Mouse (Mus musculus) monocyte, adult 5-6 weeks (primary cell): ENCODE data around the gene Gm45213. TPM values are rescaled to one million over a fixed set of nuclear protein-coding genes. Genes with fewer than 3 reads are reported as not detected.

Source experiments
- ATAC-seq: fragments of 153-309, 156-312 bp; replicated peaks from 2 replicates; pipeline ENCODE4 v1.8.0; 2017; ENCODE audit warnings: mild to moderate bottlenecking; ENCODE audit not compliant: low TSS enrichment, insufficient number of reproducible peaks, severe bottlenecking, poor library complexity, low FRiP score
- total RNA-seq: library from RNA; stranded (forward); fragments of 200-1000, 200-491, 200-594 nt; gene quantifications from 3 replicates; pipeline ENCODE4 v1.2.3, GENCODE M21; 2017

The Gm45213 gene
- total RNA-seq, 1 experiment from 2014 or later: not detected

- ATAC-seq: no peak
Measured at GRCm38 (mm10) chr7:66092656-66093055, 49.3 kb downstream of the Gm45213 start.

DNA sequence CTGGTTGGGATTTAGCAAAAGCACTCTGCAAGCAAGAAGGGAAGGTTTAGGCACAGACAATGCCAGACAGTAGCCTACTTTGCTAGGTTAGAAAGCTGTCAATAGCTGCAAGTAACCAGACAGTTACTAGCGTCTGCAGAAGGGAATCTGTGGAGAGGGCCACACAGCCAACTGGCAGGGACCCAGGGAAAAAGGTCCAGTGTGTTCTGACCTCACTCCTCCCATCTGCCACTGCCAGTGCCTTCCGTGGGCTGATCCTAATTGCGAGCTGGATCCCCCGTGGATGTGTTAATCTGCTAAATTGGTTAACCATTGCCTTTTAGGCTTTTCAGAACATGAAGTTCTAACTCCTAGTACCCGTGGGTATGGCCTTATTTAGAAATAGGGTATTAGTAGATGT is 50.7 kb downstream of the Gm45213 start:
- ATAC-seq: no peak

DNA sequence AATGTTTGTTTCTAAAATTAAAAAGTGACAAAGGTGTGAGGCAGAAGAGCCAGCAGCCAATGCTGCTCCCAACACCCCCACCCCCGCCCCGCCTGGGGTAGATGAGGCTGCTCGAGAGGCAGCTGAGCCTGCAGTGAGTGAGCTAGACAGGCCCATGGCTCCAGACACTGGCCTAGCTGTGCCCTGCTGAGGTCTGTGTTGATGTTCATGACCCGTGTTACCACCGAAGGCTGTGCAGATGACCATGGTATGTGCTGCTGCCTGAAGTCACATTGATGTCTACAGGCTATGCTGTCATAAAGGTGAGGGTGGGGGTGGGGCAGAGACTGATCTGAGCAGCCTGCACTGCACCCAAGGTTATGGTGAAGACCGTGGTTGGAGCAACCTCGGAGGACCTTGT is 55.4 kb downstream of the Gm45213 start:
- no peak for ATAC-seq

- no peak for ATAC-seq
Measured at GRCm38 (mm10) chr7:66101866-66102265, 58.5 kb downstream of the Gm45213 start.

- no peak for ATAC-seq
Measured at GRCm38 (mm10) chr7:66104531-66104930, 61.1 kb downstream of the Gm45213 start.

- no peak for ATAC-seq
Measured at GRCm38 (mm10) chr7:66105771-66106170, 62.4 kb downstream of the Gm45213 start.

GRCm38 (mm10) chr7:66106581-66107056 is 63.2 kb downstream of the Gm45213 start:
- ATAC-seq: no peak

- ATAC-seq: no peak
Measured at GRCm38 (mm10) chr7:66107206-66107605, 63.8 kb downstream of the Gm45213 start.

- ATAC-seq: no peak
Measured at GRCm38 (mm10) chr7:66107930-66108329, 64.5 kb downstream of the Gm45213 start.

DNA sequence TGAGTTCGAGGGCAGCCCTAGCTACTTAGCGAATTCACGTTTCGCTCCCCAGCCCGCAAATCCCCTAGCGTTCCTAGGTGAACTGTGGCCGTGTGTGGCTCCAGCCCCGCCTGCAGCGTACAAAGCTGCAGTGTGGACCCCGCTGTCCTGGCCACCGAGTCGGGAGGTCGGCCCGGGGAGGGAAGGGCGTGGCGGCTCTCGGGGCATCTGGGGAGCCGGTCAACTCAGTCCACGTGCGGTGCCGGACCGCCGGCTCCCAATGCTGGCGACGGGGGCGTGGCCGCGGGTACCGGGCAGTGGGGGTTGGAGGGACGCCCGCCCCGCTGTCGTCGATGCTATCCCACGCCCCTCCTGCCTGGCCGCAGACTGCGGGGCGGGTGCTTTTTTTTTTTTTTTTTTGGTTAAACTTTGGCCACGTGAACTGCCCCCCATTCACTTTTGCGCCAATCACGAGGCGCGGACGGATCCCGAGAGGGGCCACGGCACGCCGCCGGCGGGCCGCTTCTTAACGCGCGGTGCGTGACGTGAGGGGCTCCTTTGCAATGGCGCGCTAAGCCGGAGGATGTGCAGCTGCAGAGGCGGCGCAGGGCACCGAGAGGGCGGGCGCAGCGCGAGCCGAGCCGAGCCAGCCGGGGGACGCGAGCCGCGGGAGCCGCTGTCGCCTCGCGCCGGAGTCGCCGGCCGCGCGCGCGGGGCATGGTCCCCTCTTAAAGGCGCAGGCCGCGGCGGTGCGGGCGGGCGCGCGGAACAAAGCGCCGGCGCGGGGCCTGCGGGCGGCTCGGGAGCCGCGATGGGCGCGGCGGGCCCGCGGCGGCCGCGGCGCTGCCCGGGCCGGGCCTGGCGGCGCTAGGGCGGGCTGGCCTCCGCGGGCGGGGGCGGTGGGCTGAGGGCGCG is 65.8 kb downstream of the Gm45213 start, which contains the start of gene Chsy1:
Gene Chsy1 (plus strand): TSS at position 555 of the 894 bp plus-strand sequence.
- peak; percentile 40 for ATAC-seq

- ATAC-seq: no peak
Measured at GRCm38 (mm10) chr7:66109855-66110635, 66.6 kb downstream of the Gm45213 start.

GRCm38 (mm10) chr7:66110636-66111112 is 67.3 kb downstream of the Gm45213 start:
- ATAC-seq: no peak

DNA sequence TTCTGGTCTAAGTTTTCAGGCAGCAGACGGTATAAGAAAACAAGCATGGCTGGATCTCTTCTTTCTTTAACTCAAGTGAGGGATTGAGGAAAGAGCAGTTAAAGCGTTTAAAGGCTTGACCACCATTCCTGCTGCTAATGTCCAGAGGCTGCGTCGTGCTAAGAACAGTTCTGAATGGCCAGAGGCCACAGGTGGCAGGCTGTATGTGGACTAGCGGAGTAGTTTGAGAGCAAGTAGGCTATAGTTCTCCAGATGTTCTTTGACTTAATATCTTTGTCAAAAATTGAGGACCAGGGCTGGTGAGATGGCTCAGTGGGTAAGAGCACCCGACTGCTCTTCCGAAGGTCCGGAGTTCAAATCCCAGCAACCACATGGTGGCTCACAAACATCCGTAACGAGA is 67.8 kb downstream of the Gm45213 start:
- ATAC-seq: no peak

Other genes starting within 250 kb of the Gm45213 start
- gene Pcsk6, start 181.9 kb upstream of the Gm45213 start, total RNA-seq: not detected in 3 replicates
- 41.2 to 67.4 TPM (median 61.4 TPM) in 3 replicates for gene Snrpa1, start 15.4 kb downstream of the Gm45213 start, total RNA-seq
- 102 to 127 TPM (median 106 TPM) in 3 replicates for gene Selenos, start 36.0 kb downstream of the Gm45213 start, total RNA-seq
- gene Chsy1, start 65.9 kb downstream of the Gm45213 start, total RNA-seq: 91.3 to 286 TPM (median 103 TPM) in 3 replicates